Mouse (Mus musculus) kidney, adult 2 months (tissue): ENCODE measurements at regions not wholly inside any gene's neighbourhood (a gene's known extent, or its start where the extent isn't known, plus 50 kb on each side); places are given as distances from the start of the nearest gene placed in this dataset.

Experiments
- DNase-seq: peaks from one replicate; pipeline ENCODE4 v3.0.0; 2021
- H3K27ac ChIP-seq: fragments of 200-500 bp; 2 replicates; pipeline ENCODE4 v1.5.1; 2012; ENCODE audit warnings: low read depth, low read length, control low read depth, inconsistent platforms; ENCODE audit not compliant: insufficient read depth
- H3K27me3 ChIP-seq: fragments of 200-500 bp; replicated peaks from 2 replicates; pipeline ENCODE4 v1.6.1; 2012; ENCODE audit warnings: mild to moderate bottlenecking, moderate library complexity, low read length, inconsistent platforms; ENCODE audit not compliant: control insufficient read depth, insufficient read depth
- H3K36me3 ChIP-seq: fragments of 200-500 bp; 2 replicates; pipeline ENCODE4 v1.6.1; 2012; ENCODE audit warnings: mild to moderate bottlenecking, moderate library complexity, low read length, inconsistent platforms; ENCODE audit not compliant: control insufficient read depth, insufficient read depth
- H3K4me1 ChIP-seq: fragments of 200-500 bp; 2 replicates; pipeline ENCODE4 v1.6.1; 2011; ENCODE audit warnings: low read length; ENCODE audit not compliant: control insufficient read depth, insufficient read depth
- H3K4me3 ChIP-seq: fragments of 200-500 bp; 2 replicates; pipeline ENCODE4 v1.5.1; 2011; ENCODE audit warnings: mild to moderate bottlenecking, low read depth, low read length, control low read depth; ENCODE audit not compliant: insufficient read depth
- CTCF ChIP-seq: fragments of 200-500 bp; conservative IDR thresholded peaks from 2 replicates; pipeline ENCODE4 v1.5.1; 2011; ENCODE audit warnings: low read depth, mild to moderate bottlenecking, control low read depth, low read length, moderate library complexity, mixed read lengths; ENCODE audit not compliant: insufficient read depth, insufficient read length
- POLR2A ChIP-seq: fragments of 200-500 bp; IDR thresholded peaks from one replicate; pipeline ENCODE4 v1.6.1; 2011; ENCODE audit warnings: low read depth, low read length, control low read depth
- WGBS: fragments of 180-500 bp; shearing (Covaris S2); methylation state at CpG from one replicate; pipeline ENCODE4 v1.1.7; 2018; 5-methylcytosine and 5-hydroxymethylcytosine counted together

- no peak overlapping the region for H3K4me3 ChIP-seq
- no peak overlapping the region for H3K27ac ChIP-seq
- TF ChIP-seq CTCF (no peak), POLR2A (no peak)
- DNase-seq: peak; percentile 62
- 0 out of 2 replicates have a peak, but pooled peaks cover 2% of the 10 kb centered on the region for H3K4me1 ChIP-seq
- no peaks in the 10 kb centered on the region for H3K36me3 ChIP-seq
- WGBS: 35% methylated on average over 8 of the region's 8 CpGs
- no peaks in the 10 kb centered on the region for H3K27me3 ChIP-seq
Measured at GRCm38 (mm10) chr5:64648492-64648891, 154.7 kb upstream of the Klf3 start.

- DNase-seq: no peak
- H3K27ac ChIP-seq: no peak overlapping the region
- 86% methylated on average over 3 of the region's 3 CpGs for WGBS
- H3K4me3 ChIP-seq: no peak overlapping the region
- H3K27me3 ChIP-seq: no peaks in the 10 kb centered on the region
- no peaks in the 10 kb centered on the region for H3K36me3 ChIP-seq
- 0 out of 2 replicates have a peak, but pooled peaks cover 2% of the 10 kb centered on the region for H3K4me1 ChIP-seq
- no peak for TF ChIP-seq POLR2A
- TF ChIP-seq CTCF: no peak
Measured at GRCm38 (mm10) chr5:64651407-64651806, 151.8 kb upstream of the Klf3 start.

GRCm38 (mm10) chr5:64653764-64654163, 149.4 kb upstream of the Klf3 start:
- H3K4me1 ChIP-seq: no peaks in the 10 kb centered on the region
- no peak for TF ChIP-seq CTCF
- TF ChIP-seq POLR2A: no peak
- 92% methylated on average over 5 of the region's 5 CpGs for WGBS
- no peaks in the 10 kb centered on the region for H3K27me3 ChIP-seq
- no peak overlapping the region for H3K4me3 ChIP-seq
- no peak overlapping the region for H3K27ac ChIP-seq
- no peak for DNase-seq
- H3K36me3 ChIP-seq: no peaks in the 10 kb centered on the region

GRCm38 (mm10) chr5:64655286-64655685, 147.9 kb upstream of the Klf3 start:
- no peaks in the 10 kb centered on the region for H3K36me3 ChIP-seq
- 76% methylated on average over 5 of the region's 5 CpGs for WGBS
- no peak overlapping the region for H3K27ac ChIP-seq
- no peak for DNase-seq
- H3K4me1 ChIP-seq: no peaks in the 10 kb centered on the region
- H3K4me3 ChIP-seq: no peak overlapping the region
- H3K27me3 ChIP-seq: no peaks in the 10 kb centered on the region
- TF ChIP-seq CTCF: no peak
- TF ChIP-seq POLR2A: no peak

- no peak for DNase-seq
- Histone ChIP-seq H3K4me1 (peaks cover 3% of the 10 kb centered on the region; the same call in 1 of the 2 replicates), H3K27ac (no peak overlapping the region), H3K36me3 (no peaks in the 10 kb centered on the region), H3K4me3 (no peak overlapping the region), H3K27me3 (no peaks in the 10 kb centered on the region)
- TF ChIP-seq POLR2A: no peak
- TF ChIP-seq CTCF: no peak
- 40% methylated on average over 6 of the region's 6 CpGs for WGBS
Measured at GRCm38 (mm10) chr5:64661959-64662358, 141.2 kb upstream of the Klf3 start.

GRCm38 (mm10) chr5:64662476-64662875, 140.7 kb upstream of the Klf3 start:
- H3K4me3 ChIP-seq: no peak overlapping the region
- no peak overlapping the region for H3K27ac ChIP-seq
- peaks cover 3% of the 10 kb centered on the region; the same call in 1 of the 2 replicates for H3K4me1 ChIP-seq
- no peaks in the 10 kb centered on the region for H3K27me3 ChIP-seq
- WGBS: 60% methylated on average over 7 of the region's 7 CpGs
- TF ChIP-seq POLR2A: no peak
- TF ChIP-seq CTCF: no peak
- no peak for DNase-seq
- no peaks in the 10 kb centered on the region for H3K36me3 ChIP-seq

- WGBS: 42% methylated on average over 1 of the region's 1 CpGs
- no peak for TF ChIP-seq POLR2A
- no peak for TF ChIP-seq CTCF
- peak; percentile 62 for DNase-seq
- Histone ChIP-seq H3K4me1 (peaks cover 3% of the 10 kb centered on the region; the same call in 1 of the 2 replicates), H3K27me3 (no peaks in the 10 kb centered on the region), H3K4me3 (no peak overlapping the region), H3K36me3 (no peaks in the 10 kb centered on the region), H3K27ac (no peak overlapping the region)
Measured at GRCm38 (mm10) chr5:64663766-64664165, 139.4 kb upstream of the Klf3 start.

GRCm38 (mm10) chr5:64665064-64665463, 138.1 kb upstream of the Klf3 start:
- peak; percentile 35 for DNase-seq
- 73% methylated on average over 3 of the region's 3 CpGs for WGBS
- H3K4me3 ChIP-seq: no peak overlapping the region
- H3K36me3 ChIP-seq: no peaks in the 10 kb centered on the region
- peaks cover 3% of the 10 kb centered on the region; the same call in 1 of the 2 replicates for H3K4me1 ChIP-seq
- TF ChIP-seq POLR2A (no peak), CTCF (no peak)
- no peaks in the 10 kb centered on the region for H3K27me3 ChIP-seq
- H3K27ac ChIP-seq: peak overlapping the region; percentile 3; the same call in 1 of the 2 replicates
